Mouse (Mus musculus) heart, adult 2 months (tissue): ENCODE results near the gene Olfr111.
"Not testable (repeated sequence)": the region's sequence is repeated elsewhere in the genome, so short reads cannot be mapped to it uniquely, and the experiment has no call there.

Source experiments
- CTCF ChIP-seq: fragments of 200-600 bp; IDR thresholded peaks from 2 replicates; pipeline ENCODE4 v1.8.1; 2022; ENCODE audit warnings: antibody characterized with exemption, mild to moderate bottlenecking, moderate library complexity
- EP300 ChIP-seq: fragments of 200-500 bp; IDR thresholded peaks from 2 replicates; pipeline ENCODE4 v1.6.1; 2011; ENCODE audit warnings: low read depth, low read length, control low read depth; ENCODE audit not compliant: insufficient read depth

- not testable (repeated sequence) for TF ChIP-seq CTCF, EP300
Measured at GRCm38 (mm10) chr17:37525427-37525826, 17.6 kb downstream of the Olfr111 start.
